Mouse (Mus musculus) A20 (cell line): ENCODE results near the gene Fgd6.

Source experiments
- DNase-seq: peaks from one replicate; pipeline ENCODE4 v3.0.0-alpha.2; 2011; ENCODE audit warnings: low read depth, low spot score

Fgd6 gene

DNA sequence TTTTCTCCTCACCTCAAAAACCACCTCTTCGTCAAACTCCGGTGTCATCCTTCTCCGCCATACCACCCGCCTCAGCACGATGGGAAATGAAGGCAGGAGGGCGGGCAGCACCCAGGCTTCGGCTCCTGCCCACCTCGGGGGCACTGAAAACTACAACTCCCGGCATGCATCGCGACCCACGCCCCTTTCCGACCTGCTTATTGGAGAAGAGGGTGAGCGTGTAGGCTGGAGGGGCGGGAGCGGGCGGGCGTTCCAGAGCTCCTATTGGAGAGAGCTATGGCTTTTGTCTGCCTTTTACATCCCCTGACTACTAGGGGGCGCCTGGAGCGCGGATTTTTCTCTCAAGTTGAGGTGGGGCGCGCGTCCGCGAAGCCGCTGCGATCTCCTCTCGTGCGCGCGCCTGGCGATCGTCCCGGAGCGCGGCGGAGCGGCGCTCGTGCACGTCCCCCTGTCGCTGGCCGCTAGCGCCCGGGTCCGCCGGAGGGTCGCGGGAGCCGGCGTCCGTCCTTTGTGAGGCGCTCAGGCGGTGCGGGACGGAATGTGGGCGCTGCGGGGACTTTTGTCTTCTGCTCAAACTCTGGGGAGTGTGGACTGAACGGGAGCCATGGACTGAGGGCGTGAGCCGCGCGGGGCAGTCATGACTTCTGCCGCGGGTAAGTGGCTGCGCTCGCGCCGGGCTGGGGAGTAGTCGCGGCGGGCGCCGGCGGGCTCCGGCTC, at the start of gene Fgd6, which contains the start of gene Vezt:
Gene Fgd6 (plus strand): TSS at position 344 of the 717 bp plus-strand sequence.
Gene Vezt (minus strand): TSS at position 160 of the 717 bp plus-strand sequence.
- DNase-seq, result peak; percentile 100

DNA sequence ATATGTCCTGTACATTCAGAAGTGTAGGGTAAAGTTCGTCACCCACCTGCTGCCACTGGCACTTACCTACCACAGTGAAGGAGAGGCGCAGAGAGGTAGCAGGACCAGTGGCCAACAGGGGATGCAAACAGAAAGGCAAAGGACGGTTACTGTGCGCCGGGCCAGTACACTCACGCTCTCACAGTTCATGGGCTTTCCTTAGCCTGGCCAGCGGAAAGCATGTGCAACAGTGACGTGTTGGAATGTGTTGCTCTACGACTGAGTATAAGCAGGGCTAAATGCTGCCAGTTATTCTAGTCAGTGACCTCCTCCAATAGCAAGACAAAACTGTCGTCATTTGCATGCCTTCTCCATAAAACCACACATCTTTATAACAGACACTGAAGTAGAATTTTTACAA, 41.7 kb upstream of the Fgd6 start:
- DNase-seq, result no peak

GRCm38 (mm10) chr10:93995100-93995499, 40.7 kb upstream of the Fgd6 start:
- DNase-seq, result no peak

DNA sequence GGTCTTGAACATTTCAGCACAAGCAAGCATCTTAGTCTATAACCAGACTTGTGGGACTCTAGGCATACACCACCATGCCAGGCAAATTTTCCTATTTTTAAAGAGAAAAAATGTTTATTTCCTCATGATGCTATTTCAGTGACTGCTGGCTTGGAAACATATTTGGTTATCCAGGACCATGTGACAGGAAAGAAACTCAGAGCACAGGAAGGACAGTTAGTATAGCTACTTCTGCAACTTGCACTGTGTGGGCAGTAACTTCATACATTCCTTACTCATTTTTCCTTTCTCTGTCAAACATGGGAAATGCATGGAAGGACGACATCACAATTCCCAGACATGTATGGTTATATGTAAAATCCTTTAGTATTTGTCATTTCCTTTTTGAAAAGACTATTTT, 36.4 kb upstream of the Fgd6 start:
- DNase-seq, result no peak

- DNase-seq, result no peak
These were observed 35.6 kb upstream of the Fgd6 start for GRCm38 (mm10) chr10:94000223-94000622.

GRCm38 (mm10) chr10:94008356-94008755, 27.4 kb upstream of the Fgd6 start:
- no peak for DNase-seq

DNA sequence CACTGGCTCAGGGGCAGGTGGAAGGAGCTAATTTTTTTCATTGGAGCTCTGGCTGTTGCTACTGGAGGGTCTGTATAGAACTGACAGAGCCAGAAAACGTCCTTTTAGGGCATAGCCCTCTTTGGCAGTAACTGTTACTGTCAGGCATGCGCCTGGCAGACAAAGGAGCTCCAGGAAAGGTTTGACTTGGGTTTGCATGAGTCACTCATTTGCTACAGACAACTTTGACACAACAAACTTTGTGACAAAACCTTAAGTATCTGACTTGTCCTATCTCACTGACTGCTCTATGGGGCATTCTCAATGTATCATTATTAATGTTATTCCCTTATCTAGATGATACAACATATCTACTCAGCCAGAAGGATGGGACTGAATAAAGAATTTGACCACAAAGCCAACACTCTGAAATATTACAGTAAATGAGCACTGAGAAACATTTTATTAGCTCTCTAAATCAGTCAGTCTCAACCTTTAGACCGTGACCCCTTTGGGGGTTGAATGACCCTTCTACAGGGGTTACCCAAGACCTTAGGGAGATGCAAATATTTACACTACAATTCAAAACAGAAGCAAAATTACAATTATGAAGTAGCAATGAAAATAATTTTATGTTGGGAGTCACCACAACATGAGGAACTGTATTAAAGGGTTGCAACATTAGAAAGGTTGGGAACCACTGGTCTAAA, 25.7 kb upstream of the Fgd6 start:
- DNase-seq, result no peak

- no peak for DNase-seq
These were observed 24.8 kb upstream of the Fgd6 start for GRCm38 (mm10) chr10:94011024-94011423.

GRCm38 (mm10) chr10:94013196-94013595, 22.6 kb upstream of the Fgd6 start:
- peak; percentile 71 for DNase-seq

- DNase-seq, result no peak
These were observed 21.6 kb upstream of the Fgd6 start for GRCm38 (mm10) chr10:94014200-94014599.

DNA sequence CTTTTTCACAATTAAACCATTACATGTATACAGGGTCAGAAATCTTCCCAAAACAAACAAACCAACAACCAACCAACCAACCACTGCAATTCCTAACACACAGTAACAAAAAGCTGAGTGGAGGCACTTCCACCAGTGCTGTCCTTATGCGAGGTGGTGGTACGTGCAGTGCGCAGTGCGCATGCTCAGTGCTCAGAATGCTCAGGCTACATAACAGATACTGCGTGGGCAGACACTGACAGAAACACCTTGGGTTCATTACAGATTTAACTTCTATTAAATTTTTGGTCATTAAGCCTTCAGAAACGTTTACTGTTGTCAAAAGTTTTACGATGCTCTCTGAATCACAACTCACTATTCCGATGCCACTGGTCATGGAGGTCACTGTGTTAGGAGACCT, 18.3 kb upstream of the Fgd6 start:
- DNase-seq, result no peak

DNA sequence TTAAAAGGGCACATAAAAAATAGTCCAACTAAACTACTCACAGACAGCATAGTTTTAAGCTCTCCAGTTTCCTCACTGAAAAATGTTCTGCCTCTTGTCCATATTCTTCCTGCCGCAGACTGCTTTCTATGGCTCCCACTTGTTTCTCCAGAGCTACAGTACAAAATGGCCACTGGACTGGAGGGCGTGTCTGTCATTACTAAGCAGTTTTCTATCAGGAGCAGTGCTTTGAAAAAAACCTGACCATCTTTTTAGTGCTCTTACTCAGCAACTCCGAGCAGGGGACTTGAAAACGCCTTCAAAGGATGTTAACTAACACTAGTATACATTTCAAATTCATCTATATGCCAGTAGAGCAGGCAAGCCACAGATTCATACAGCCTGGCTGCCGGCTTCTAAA, 15.2 kb upstream of the Fgd6 start:
- DNase-seq, result no peak

GRCm38 (mm10) chr10:94021059-94021458, 14.7 kb upstream of the Fgd6 start:
- no peak for DNase-seq

DNA sequence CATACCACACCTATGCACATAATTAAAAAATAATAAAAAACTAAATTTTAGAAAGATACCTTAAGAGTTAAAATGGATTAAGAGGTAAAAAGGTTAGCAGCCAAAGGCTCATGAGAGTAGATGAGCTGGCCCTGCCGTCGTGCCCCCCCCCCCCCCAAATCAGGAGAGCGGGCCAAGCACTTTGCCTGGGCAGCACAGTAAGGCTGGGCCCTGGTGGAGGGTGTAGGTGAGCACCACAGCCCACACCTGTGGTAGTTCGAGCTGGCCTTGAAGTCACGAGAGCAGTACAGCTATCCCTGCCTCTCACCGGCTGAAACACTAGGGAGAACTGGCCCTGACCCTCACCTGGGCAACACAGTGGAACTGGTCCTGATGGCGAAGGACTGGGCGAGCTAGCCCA, 10.7 kb upstream of the Fgd6 start:
- DNase-seq, result no peak

DNA sequence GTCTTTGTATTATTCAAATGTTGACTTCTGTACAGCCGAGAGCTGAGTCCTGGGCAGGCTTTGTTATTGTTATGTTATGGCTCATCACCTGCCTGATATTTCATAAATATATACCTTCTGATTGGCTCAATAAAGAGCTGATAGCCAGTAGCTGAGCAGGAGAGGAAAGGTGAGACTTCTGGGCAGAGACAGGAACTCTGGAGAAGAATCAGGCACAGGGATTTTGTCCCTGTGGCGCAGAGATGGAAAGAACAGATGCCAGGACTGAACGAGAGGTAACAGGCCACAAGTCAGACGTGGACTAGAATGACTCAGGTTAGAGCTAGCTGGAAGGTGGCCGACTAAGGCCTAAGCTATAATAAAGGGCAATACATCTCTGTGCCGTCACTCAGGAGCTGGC, 7.3 kb upstream of the Fgd6 start:
- DNase-seq, result no peak

- DNase-seq, result no peak
These were observed 4.6 kb upstream of the Fgd6 start for GRCm38 (mm10) chr10:94031164-94031563.

DNA sequence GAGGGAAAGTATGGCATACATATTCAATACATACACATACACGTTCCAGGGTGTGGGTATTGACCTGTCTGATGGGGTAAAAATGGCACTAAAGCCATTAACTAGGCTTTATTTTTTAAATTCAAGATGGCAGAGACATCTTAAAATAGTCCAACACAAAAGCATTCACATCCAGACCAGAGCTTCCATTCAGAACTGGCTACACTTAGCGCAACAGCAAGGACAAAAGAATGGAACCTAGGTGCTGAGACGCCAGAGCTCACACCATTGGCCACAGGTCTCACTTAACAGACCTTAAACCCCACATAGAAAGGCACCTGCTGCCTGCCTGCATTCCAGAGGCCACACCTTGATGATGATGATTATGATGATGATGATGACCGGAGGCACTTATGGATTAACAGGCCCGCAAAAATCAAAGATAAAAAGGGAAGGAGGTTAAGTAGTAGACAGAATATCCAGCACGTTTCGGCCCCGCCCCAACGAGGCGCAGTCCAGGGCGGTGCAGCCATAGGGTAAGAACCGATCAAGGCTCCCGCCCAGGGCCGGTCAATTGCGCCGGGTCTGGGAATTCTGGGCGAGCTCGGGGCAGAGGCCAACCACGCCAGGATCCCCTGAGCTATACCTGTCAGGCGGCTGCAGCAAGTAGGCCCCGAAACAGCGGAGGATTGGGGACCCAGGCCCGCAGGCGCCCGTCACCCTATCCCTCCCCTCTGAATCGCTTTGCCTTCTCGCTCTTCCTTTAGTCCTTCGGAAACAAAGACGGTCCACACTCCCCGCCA, 734 bp upstream of the Fgd6 start:
- peak; percentile 79 for DNase-seq

GRCm38 (mm10) chr10:94036375-94036758, 566 bp downstream of the Fgd6 start:
- DNase-seq, result peak; percentile 70

DNA sequence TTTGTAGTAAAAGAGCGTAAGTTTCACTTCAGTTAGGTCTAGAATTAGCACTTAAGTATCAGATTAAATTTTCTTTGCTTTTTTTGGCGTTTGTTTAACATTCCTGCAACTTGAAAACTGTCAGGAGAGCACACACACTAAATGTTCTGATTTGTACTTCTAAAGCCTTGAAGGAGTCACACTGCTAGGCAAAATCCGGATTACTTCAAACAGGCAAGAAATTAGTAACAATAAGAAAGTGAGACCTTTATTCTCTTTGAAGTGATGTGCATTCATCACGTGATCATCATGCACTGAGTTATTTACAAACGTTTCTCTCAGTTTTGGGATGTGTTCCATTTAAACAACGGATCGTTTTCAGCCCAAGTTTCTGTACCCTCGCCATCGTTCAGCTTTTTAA, 1.4 kb downstream of the Fgd6 start:
- peak; percentile 68 for DNase-seq

- DNase-seq, result no peak
These were observed 1.8 kb downstream of the Fgd6 start for GRCm38 (mm10) chr10:94037596-94037995.

DNA sequence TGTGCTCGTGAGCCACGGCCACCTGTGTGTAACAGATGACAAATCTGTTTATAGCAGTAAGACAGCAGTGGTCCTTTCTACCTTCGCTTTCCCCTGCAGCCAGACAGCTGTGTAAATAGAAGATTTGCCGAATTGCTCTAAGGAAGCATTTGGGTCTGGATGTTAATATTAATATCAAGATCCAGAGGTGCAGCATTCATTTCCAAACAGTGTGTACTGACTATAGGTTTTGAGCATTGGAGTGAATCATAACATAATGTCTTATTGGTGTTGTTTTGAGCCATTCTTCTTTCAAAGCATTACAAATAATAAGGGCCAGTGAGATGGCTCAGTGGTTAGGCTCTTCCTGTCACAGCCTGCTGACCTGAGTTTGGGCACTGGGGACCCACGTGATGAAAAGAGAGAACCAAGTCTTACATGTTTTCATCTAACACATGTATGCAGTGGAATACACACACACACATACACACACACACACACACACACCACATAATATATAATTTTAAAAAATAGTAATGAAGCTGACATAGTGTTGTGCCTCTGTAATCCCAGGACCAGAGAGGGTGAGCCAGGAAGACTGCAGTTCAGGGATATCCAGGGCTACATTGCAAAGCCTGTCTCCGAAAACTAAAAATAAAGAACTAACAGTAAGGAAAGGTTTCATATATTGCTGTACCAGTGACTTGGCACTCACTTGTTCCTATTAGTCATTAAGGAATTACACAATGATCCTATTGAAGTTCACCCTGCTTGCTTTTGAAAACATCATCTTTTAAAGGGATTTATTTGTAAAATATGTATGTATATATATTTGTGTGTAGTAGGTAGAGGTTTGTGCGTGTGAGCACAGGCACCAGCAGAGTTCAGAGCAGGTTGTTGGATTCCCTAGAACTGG, 2.8 kb downstream of the Fgd6 start:
- peak; percentile 83 for DNase-seq
